Mouse (Mus musculus) liver, embryonic 11.5 days (tissue): ENCODE measurements around the gene Sprr2d. TPM values are rescaled to one million over a fixed set of nuclear protein-coding genes. Genes with fewer than 3 reads are reported as not detected.

Experiments used
- ATAC-seq: fragments of 200-750 bp; cut with Nextera tagmentation; replicated peaks from 2 replicates; pipeline ENCODE4 v1.8.0; 2017; ENCODE audit warnings: moderate number of reproducible peaks, mild to moderate bottlenecking, moderate TSS enrichment, moderate library complexity; ENCODE audit not compliant: low FRiP score
- DNase-seq: peaks from one replicate; pipeline ENCODE4 v3.0.0-alpha.2; 2017; ENCODE audit warnings: low spot score
- H3K27ac ChIP-seq: fragments of 300-500 bp; sonication (generic); 2 replicates; pipeline ENCODE4 v1.5.1; 2014; ENCODE audit warnings: mild to moderate bottlenecking, low read depth, low read length, control low read depth
- H3K27me3 ChIP-seq: fragments of 300-500 bp; sonication (generic); replicated peaks from 2 replicates; pipeline ENCODE4 v1.6.1; 2014; ENCODE audit warnings: low read length, mixed read lengths; ENCODE audit not compliant: control insufficient read depth, insufficient read depth
- H3K36me3 ChIP-seq: fragments of 300-500 bp; sonication (generic); 2 replicates; pipeline ENCODE4 v1.6.1; 2014; ENCODE audit warnings: mild to moderate bottlenecking, low read length, moderate library complexity, mixed read lengths; ENCODE audit not compliant: control insufficient read depth, insufficient read depth
- H3K4me1 ChIP-seq: fragments of 300-500 bp; sonication (generic); replicated peaks from 2 replicates; pipeline ENCODE4 v1.6.1; 2014; ENCODE audit warnings: low read length, mixed read lengths; ENCODE audit not compliant: control insufficient read depth, insufficient read depth
- H3K4me2 ChIP-seq: fragments of 300-500 bp; sonication (generic); 2 replicates; pipeline ENCODE4 v1.6.1; 2014; ENCODE audit warnings: mild to moderate bottlenecking, control low read depth, moderate library complexity
- H3K4me3 ChIP-seq: fragments of 300-500 bp; sonication (generic); 2 replicates; pipeline ENCODE4 v1.5.1; 2014; ENCODE audit warnings: low read depth, low read length, control low read depth
- H3K9ac ChIP-seq: fragments of 300-500 bp; sonication (generic); 2 replicates; pipeline ENCODE4 v1.6.1; 2014; ENCODE audit warnings: low read depth, low read length, control low read depth
- H3K9me3 ChIP-seq: fragments of 300-500 bp; sonication (generic); 2 replicates; pipeline ENCODE4 v1.6.1; 2016; ENCODE audit warnings: low read length, inconsistent platforms, mixed read lengths; ENCODE audit not compliant: control insufficient read depth
- WGBS: fragments of 180-500 bp; shearing (Covaris S2); extraction: QIAGEN DNeasy Blood & Tissue Kit; methylation state at CpG from one replicate; pipeline ENCODE4 v1.1.7; 2014; 5-methylcytosine and 5-hydroxymethylcytosine counted together
- polyA plus RNA-seq: library from polyadenylated mRNA; unstranded; fragments of >200 nt; fragmentation: Nextera tagmentation; extraction: Ambion mirVana; gene quantifications from 2 replicates; pipeline ENCODE4 v1.2.1, GENCODE M21; 2014

Gene Sprr2d
- not detected in 2 replicates for polyA plus RNA-seq

DNA sequence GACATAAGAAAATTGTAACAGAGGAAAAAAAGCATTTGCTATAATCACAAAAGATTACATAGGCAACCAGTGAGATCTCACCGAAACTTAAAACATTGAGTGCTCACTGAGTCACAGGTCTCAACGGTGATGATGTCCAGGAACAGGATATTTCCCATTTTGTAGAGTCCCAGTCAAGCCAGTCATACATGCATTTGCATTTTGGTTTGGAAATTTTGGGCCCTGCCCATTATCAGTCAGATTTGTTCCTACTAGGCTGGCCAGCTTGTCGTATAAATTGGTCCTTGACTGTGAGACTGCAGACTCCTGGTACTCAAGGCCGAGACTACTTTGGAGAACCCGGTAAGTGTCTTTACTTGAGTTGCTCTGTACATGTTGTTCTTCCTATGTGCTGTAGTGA is at the start of gene Sprr2d:
Gene Sprr2d (plus strand): TSS at position 301 of the 400 bp plus-strand sequence.
- ATAC-seq (no peak), DNase-seq (no peak)
- Histone ChIP-seq H3K4me1 (no peaks in the 10 kb centered on the region), H3K9ac (no peak within 1 kb of the TSS), H3K36me3 (no peaks in the 10 kb centered on the region), H3K4me2 (no peak within 1 kb of the TSS), H3K4me3 (no peak within 1 kb of the TSS), H3K27me3 (no peaks in the 10 kb centered on the region), H3K9me3 (no peaks in the 10 kb centered on the region), H3K27ac (no peak within 1 kb of the TSS)
- 90% methylated on average over 5 of the region's 5 CpGs for WGBS

DNA sequence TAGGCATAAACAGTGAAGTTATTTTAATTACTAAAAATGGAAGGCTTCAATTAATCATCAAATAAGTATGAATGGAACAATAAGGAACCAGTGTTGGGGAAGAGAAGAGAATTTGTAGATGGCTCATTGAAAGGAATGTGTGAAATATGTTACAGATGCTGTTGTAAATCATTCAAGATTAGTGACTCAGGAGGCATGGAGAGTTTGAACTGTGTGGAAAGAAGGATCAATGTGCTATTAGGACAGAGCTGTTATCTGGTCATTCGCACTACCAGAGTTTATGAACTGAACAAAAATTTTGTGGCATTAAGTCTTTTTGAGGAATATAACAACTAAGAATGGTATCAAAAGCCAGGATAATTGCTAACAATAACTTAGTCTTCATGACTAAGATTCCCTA is 31.5 kb upstream of the Sprr2d start:
- no peaks in the 10 kb centered on the region for H3K4me1 ChIP-seq
- 66% methylated on average over 1 of the region's 1 CpGs for WGBS
- H3K4me3 ChIP-seq, result no peak overlapping the region
- H3K9ac ChIP-seq, result no peak overlapping the region
- H3K27me3 ChIP-seq, result no peaks in the 10 kb centered on the region
- ATAC-seq, result no peak
- DNase-seq, result no peak
- H3K27ac ChIP-seq, result no peak overlapping the region
- H3K4me2 ChIP-seq, result no peak overlapping the region
- H3K36me3 ChIP-seq, result no peaks in the 10 kb centered on the region
- no peaks in the 10 kb centered on the region for H3K9me3 ChIP-seq

DNA sequence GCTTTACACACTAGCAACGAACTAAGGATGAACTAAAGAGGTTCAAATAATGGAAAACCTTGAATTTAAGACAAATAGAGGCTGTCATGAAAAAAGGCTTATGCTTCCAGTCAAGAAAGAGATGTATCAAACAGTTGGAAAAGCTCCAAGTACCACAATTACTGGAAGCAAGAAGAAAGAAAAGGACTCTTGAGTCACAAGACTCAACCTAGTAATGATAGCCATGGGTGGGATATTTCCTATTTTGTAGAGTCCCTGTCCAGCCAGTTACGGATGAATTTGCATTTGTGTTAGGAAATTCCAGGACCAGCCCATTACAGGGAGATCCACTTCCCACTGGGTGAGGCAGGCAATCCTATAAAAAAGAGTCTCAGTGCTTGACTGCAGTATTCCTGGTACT is 22.6 kb upstream of the Sprr2d start, which contains the start of gene Sprr2b:
Gene Sprr2b (plus strand): TSS at position 301 of the 400 bp plus-strand sequence.
- H3K4me2 ChIP-seq, result no peak within 1 kb of the TSS
- no peak within 1 kb of the TSS for H3K9ac ChIP-seq
- H3K36me3 ChIP-seq, result no peaks in the 10 kb centered on the region
- no peak within 1 kb of the TSS for H3K27ac ChIP-seq
- no peak within 1 kb of the TSS for H3K4me3 ChIP-seq
- H3K9me3 ChIP-seq, result no peaks in the 10 kb centered on the region
- ATAC-seq (no peak), DNase-seq (no peak)
- 72% methylated on average over 2 of the region's 2 CpGs for WGBS
- H3K4me1 ChIP-seq, result no peaks in the 10 kb centered on the region
- no peaks in the 10 kb centered on the region for H3K27me3 ChIP-seq

DNA sequence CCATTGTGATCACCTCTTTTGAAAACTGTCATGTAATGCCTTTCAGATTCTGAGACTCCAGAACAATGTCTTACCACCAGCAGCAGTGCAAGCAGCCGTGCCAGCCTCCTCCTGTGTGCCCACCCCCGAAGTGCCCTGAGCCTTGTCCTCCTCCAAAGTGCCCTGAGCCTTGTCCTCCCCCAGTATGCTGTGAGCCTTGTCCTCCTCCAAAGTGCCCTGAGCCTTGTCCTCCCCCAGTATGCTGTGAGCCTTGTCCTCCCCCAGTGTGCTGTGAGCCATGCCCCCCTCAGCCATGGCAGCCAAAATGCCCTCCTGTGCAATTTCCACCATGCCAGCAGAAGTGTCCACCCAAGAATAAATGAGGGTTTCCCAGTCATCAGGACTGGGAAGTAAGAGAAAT is 21.6 kb upstream of the Sprr2d start:
- ATAC-seq, result no peak
- Histone ChIP-seq H3K9ac (no peak overlapping the region), H3K4me1 (no peaks in the 10 kb centered on the region), H3K4me3 (no peak overlapping the region), H3K27ac (no peak overlapping the region), H3K9me3 (no peaks in the 10 kb centered on the region), H3K36me3 (no peaks in the 10 kb centered on the region), H3K27me3 (no peaks in the 10 kb centered on the region), H3K4me2 (no peak overlapping the region)
- DNase-seq, result no peak
- WGBS, result 86% methylated on average over 2 of the region's 2 CpGs

DNA sequence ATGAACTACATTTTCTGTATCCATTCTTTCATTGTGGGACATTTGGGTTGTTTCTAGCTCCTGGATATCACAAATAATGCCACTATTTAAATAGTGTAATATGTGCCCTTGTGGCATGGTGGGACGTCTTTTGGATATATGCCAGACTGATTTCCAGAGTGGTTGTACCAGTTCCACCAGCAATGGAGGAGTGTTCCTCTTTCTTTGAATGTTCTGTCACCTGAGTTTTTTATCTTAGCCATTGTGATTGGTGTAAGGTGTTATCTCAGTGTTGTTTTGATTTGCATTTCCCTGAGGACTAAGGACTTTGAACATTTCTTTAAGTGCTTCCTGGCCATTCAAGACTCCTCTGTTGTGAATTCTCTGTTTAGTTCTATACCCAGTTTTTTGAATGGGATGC is 2.7 kb upstream of the Sprr2d start:
- Histone ChIP-seq H3K4me1 (no peaks in the 10 kb centered on the region), H3K27me3 (no peaks in the 10 kb centered on the region), H3K9ac (no peak overlapping the region), H3K4me3 (no peak overlapping the region), H3K4me2 (no peak overlapping the region), H3K9me3 (no peaks in the 10 kb centered on the region), H3K36me3 (no peaks in the 10 kb centered on the region), H3K27ac (no peak overlapping the region)
- ATAC-seq, result no peak
- no peak for DNase-seq
- WGBS, result 79% methylated on average over 1 of the region's 1 CpGs

DNA sequence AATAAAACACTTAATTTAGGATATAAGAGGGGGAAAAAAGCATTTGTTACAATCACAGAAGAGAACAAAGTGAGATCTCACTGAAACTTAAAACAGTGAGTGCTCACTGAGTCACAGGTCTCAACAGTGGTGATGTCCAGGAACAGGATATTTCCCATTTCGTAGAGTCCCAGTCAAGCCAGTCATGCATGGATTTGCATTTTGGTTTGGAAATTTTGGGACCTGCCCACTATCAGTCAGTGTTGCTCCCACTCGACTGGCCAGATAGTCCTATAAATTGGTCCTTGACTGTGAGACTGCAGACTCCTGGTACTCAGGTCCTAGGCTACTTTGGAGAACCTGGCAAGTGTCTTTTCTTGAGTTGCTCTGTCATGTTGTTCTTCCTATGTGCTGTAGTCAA is 12.9 kb downstream of the Sprr2d start, which contains the start of gene Sprr2e:
Gene Sprr2e (plus strand): TSS at position 301 of the 400 bp plus-strand sequence.
- Histone ChIP-seq H3K4me1 (no peaks in the 10 kb centered on the region), H3K9ac (no peak within 1 kb of the TSS), H3K27me3 (no peaks in the 10 kb centered on the region), H3K4me3 (no peak within 1 kb of the TSS), H3K36me3 (no peaks in the 10 kb centered on the region), H3K9me3 (no peaks in the 10 kb centered on the region), H3K27ac (no peak within 1 kb of the TSS), H3K4me2 (no peak within 1 kb of the TSS)
- no peak for ATAC-seq
- WGBS, result 72% methylated on average over 2 of the region's 2 CpGs
- no peak for DNase-seq

DNA sequence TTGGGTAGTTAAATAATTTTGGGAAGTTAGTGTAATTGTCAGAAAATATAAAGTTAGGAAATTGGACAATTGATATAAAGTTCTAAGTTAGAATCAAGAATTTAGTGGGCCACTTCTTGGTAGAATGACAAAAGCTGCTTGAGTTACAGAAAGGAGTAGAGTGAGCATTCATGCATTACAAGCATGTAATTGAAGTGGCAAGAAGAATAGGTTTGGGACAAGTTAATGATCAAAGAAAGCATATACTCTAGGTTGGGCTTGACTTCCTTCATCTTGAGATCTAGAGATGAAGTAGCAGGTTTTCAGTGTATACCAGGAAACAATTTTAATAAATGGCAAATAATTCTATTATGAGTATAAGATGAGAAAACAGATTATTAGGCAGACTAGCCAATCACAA is 22.7 kb downstream of the Sprr2d start:
- ATAC-seq (no peak), DNase-seq (no peak)
- H3K4me2 ChIP-seq, result no peak overlapping the region
- H3K27me3 ChIP-seq, result no peaks in the 10 kb centered on the region
- no peaks in the 10 kb centered on the region for H3K9me3 ChIP-seq
- no peaks in the 10 kb centered on the region for H3K36me3 ChIP-seq
- H3K4me3 ChIP-seq, result no peak overlapping the region
- no peak overlapping the region for H3K9ac ChIP-seq
- H3K4me1 ChIP-seq, result no peaks in the 10 kb centered on the region
- no peak overlapping the region for H3K27ac ChIP-seq

DNA sequence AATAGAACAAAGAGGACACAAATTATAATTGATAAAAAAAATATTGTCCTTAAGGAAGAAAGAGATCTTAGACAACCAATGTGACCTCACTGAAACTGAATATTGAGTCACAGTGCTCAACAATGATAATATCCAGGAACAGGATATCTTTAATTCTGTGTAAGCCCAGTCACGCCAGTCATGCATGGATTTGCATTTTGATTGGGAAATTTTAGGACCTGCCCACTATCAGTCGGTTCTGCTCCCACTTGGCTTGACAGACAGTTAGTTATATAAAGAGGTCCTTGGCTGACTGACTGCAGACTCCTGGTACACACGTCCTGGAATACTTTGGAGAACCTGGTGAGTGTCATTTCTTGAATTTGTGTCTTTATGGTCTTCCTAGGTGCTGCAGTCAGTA is 25.9 kb downstream of the Sprr2d start, which contains the start of gene Sprr2f:
Gene Sprr2f (plus strand): TSS at position 301 of the 400 bp plus-strand sequence.
- H3K4me2 ChIP-seq, result no peak within 1 kb of the TSS
- 59% methylated on average over 3 of the region's 3 CpGs for WGBS

DNA sequence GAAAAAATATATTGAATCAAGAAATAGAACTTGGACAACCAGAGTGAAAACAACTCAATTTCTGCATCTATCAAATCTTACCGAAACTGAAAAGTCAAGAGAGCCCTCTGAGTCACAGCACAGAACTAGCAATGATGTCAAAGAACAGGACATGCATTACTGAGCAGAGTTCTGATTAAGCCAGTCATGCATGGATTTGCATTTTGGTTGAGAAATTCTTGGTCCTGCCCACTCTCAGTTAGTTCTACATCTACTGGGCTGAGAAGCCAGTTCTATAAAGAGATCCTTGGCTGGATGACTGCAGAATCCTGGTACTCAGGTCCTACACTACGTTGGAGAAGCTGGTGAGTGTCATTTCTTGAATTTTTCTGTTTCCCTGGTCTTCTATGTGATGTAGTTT is 34.7 kb downstream of the Sprr2d start:
- H3K27ac ChIP-seq, result no peak overlapping the region
- ATAC-seq (no peak), DNase-seq (no peak)
- H3K27me3 ChIP-seq, result no peaks in the 10 kb centered on the region
- H3K9ac ChIP-seq, result no peak overlapping the region
- H3K4me1 ChIP-seq, result no peaks in the 10 kb centered on the region
- no peaks in the 10 kb centered on the region for H3K36me3 ChIP-seq
- H3K9me3 ChIP-seq, result no peaks in the 10 kb centered on the region
- H3K4me2 ChIP-seq, result no peak overlapping the region
- 65% methylated on average over 2 of the region's 2 CpGs for WGBS
- H3K4me3 ChIP-seq, result no peak overlapping the region

More for the DNA sequence above, 25.9 kb downstream of the Sprr2d start, which contains the start of gene Sprr2f:
- no peaks in the 10 kb centered on the region for H3K27me3 ChIP-seq
- no peak within 1 kb of the TSS for H3K27ac ChIP-seq
- DNase-seq (no peak), ATAC-seq (no peak)
- H3K9me3 ChIP-seq, result no peaks in the 10 kb centered on the region
- H3K4me1 ChIP-seq, result no peaks in the 10 kb centered on the region
- no peak within 1 kb of the TSS for H3K4me3 ChIP-seq
- H3K36me3 ChIP-seq, result no peaks in the 10 kb centered on the region
- H3K9ac ChIP-seq, result no peak within 1 kb of the TSS
